Mouse (Mus musculus) bone marrow, adult 2 months (tissue): ENCODE results near the gene Dvl2. TPM values are rescaled to one million over a fixed set of nuclear protein-coding genes. Genes with fewer than 3 reads are reported as not detected.

Experiments used
- H3K27ac ChIP-seq: fragments of 200-500 bp; 2 replicates; pipeline ENCODE4 v1.5.1; 2012; ENCODE audit warnings: low read depth, mild to moderate bottlenecking, control low read depth, inconsistent platforms, low read length; ENCODE audit not compliant: control insufficient read depth, poor library complexity, insufficient read depth
- H3K4me1 ChIP-seq: fragments of 200-500 bp; 2 replicates; pipeline ENCODE4 v1.6.1; 2011; ENCODE audit warnings: low read length; ENCODE audit not compliant: control insufficient read depth, insufficient read depth
- H3K4me3 ChIP-seq: fragments of 200-500 bp; replicated peaks from 2 replicates; pipeline ENCODE3; 2011; ENCODE audit warnings: mild to moderate bottlenecking, low read depth, low read length, control low read depth; ENCODE audit not compliant: control insufficient read depth
- CTCF ChIP-seq: fragments of 200-500 bp; IDR thresholded peaks from 2 replicates; pipeline ENCODE4 v1.5.1; 2011; ENCODE audit warnings: low read length, control low read depth; ENCODE audit not compliant: control insufficient read depth, insufficient read depth
- POLR2A ChIP-seq: fragments of 200-500 bp; IDR thresholded peaks from 2 replicates; pipeline ENCODE4 v1.6.1; 2011; ENCODE audit warnings: low read depth, mild to moderate bottlenecking, control low read depth, low read length, borderline replicate concordance; ENCODE audit not compliant: control insufficient read depth
- WGBS: fragments of 180-500 bp; shearing (Covaris S2); methylation state at CpG from one replicate; pipeline ENCODE4 v1.1.7; 2018; 5-methylcytosine and 5-hydroxymethylcytosine counted together
- polyA plus RNA-seq: library from polyadenylated mRNA; stranded (reverse); fragments of >200 nt; gene quantifications from 2 replicates; pipeline ENCODE4 v1.2.4, GENCODE M21; 2011; ENCODE audit warnings: low replicate concordance; ENCODE audit not compliant: missing spikeins, insufficient read depth, insufficient read length

The Dvl2 gene
- polyA plus RNA-seq, 1 experiment: 12.8 TPM

DNA sequence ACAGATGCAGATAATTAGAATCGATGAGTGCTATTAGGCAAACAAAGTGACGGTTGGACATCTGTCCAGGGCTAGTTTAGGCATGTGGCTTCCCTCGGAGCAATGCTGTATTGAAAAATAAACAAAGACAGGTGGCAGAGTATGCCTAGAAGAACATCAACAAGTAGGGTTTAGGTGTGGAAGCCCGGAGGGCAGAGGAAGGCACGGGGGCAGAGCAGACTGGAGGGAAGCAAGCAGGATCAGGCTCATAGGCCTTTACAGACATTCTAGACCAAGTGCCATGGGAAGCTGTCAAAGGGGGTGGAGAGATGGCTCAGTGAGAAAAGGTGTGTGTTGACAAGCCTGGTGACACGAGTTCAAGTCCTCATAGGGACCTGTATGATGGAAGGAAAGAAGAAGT lies 49.0 kb downstream of the Dvl2 start:
- no peak for TF ChIP-seq POLR2A
- TF ChIP-seq CTCF: no peak
- Histone ChIP-seq H3K4me3 (no peak overlapping the region), H3K27ac (no peak overlapping the region), H3K4me1 (no peaks in the 10 kb centered on the region)
- WGBS: 80% methylated on average over 6 of the region's 6 CpGs

DNA sequence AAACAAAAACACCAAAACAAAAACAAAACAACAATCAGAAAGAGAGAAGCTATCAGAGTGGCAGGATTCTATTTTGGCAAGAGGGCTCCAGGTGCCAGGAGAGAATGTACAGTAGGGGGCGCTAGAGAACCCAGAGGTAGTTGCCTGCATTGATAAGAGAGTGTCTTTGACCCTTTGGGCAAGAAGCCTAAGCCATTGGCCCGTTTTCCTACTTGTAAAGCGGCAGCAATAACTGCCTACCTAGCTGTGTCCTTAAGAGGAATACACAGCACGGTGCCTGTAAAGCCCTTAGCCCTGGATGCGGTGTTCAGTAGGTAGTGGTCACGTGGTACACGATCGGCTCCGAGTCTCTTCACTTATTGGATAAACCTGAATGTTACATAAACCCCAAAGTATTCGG lies 49.4 kb downstream of the Dvl2 start:
- Histone ChIP-seq H3K4me3 (no peak overlapping the region), H3K4me1 (no peaks in the 10 kb centered on the region), H3K27ac (no peak overlapping the region)
- WGBS: 61% methylated on average over 10 of the region's 10 CpGs
- TF ChIP-seq CTCF: peak; percentile 37; the same call in 1 of the 2 replicates
- TF ChIP-seq POLR2A: no peak

DNA sequence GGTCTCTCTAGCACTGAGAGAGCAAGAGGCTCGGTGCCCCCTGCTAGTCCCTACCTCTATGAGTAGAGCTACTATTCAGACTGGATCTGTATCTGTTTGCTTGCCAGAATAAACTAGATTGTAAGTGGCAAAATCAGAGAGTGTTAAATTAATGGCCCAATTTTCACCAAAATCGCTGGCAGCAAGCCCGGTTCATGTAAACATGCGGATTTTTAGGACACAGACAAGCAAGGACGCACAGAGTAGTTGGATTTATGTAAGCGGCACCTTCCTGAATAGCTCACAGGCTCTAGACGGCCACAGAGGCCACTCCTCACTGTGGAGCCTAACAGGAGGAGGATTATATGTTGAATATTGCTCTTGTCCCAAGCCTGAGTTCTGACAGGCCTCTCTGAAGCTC lies 52.8 kb downstream of the Dvl2 start:
- TF ChIP-seq CTCF: no peak
- no peak for TF ChIP-seq POLR2A
- H3K4me1 ChIP-seq: no peaks in the 10 kb centered on the region
- WGBS: 77% methylated on average over 7 of the region's 7 CpGs
- H3K27ac ChIP-seq: no peak overlapping the region
- no peak overlapping the region for H3K4me3 ChIP-seq

DNA sequence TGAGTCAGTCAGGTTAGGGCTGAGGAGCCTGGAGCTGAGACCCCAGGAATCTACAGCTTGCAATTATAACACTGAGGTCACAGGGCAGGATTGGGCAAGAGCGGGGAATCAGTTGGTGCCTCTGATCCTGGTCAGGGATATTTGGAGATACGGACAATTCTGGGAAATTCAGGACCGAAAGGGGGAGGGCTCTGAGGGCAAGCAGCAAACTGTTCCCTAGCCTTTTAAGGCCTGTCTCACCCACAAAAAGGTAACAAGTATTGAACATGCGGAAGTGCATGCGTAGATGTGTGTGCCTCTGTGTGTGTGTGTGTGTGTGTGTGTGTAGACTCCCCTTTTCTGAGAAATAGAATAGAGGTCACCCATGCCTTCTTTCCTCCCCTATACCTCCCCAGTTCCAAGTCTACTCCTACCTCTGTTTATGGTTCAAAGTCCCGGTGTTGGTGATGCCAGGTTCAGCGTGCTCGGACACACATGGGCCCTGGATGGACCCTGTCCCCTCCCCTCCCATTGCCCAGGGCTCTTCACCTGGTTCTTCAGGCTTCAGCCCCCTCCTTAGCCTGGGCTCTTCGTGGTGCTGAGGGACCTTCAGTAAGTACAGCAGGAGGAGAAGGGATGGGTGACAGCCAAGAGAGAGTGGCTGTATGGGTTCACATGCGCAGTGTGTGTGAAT lies 53.6 kb downstream of the Dvl2 start, which contains the start of gene Asgr1:
TSS of gene Asgr1 (plus strand) at position 188 of the 673 bp plus-strand sequence.
- no peak for TF ChIP-seq POLR2A
- no peak for TF ChIP-seq CTCF
- Histone ChIP-seq H3K27ac (no peak within 1 kb of the TSS), H3K4me3 (no peak within 1 kb of the TSS), H3K4me1 (no peaks in the 10 kb centered on the region)
- WGBS: 82% methylated on average over 10 of the region's 10 CpGs

DNA sequence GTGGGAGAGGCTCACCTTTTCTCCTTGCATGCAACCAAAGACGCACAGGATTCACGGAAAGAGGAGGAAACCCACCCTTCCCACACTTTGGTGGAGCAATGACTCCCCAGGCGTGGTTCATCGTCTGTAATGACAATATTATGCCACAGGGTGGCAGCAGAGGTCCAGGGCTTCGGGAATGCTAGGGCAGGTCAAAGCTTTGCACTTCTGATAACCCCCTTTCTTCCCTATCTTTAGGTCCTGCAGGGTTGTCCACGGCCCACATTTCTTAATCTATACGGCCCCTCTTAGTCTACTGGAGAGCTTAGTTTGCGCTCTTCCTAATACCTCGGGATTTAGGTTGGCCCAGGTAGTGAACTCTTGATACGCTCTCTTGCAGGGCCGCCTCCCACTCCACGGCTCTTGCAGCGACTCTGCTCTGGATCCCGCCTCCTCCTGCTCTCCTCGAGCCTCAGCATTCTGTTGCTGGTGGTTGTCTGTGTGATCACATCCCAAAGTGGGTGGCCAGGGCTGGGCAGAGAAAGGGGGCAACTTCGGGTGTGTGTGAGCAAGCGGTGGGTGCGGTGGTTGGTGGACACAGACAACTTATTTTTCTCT lies 55.3 kb downstream of the Dvl2 start:
- 33% methylated on average over 18 of the region's 18 CpGs for WGBS
- no peak for TF ChIP-seq POLR2A
- peak; percentile 95 for TF ChIP-seq CTCF
- Histone ChIP-seq H3K4me3 (no peak overlapping the region), H3K4me1 (no peaks in the 10 kb centered on the region), H3K27ac (no peak overlapping the region)

DNA sequence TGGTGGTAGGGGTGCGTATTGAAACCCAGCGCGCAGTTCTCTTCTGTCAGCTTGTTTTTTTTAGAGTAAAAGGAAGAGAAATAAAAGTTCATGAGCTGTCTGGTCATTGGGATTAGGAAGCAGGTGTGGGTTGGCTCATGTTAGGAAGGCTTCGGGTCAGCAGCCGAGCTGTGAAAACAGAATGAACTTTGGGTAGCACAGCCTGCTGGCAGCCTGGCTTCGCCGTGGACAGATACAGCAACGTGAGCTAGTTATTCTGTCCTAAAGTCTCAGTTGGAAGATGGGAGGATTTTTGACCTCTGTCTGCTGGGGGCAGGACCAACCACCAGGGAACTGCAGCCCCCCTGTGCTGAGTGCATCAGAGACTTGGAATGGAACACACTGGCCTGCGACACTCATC lies 57.4 kb downstream of the Dvl2 start:
- WGBS: 89% methylated on average over 9 of the region's 9 CpGs
- Histone ChIP-seq H3K27ac (no peak overlapping the region), H3K4me1 (no peaks in the 10 kb centered on the region), H3K4me3 (no peak overlapping the region)
- TF ChIP-seq CTCF (no peak), POLR2A (no peak)

DNA sequence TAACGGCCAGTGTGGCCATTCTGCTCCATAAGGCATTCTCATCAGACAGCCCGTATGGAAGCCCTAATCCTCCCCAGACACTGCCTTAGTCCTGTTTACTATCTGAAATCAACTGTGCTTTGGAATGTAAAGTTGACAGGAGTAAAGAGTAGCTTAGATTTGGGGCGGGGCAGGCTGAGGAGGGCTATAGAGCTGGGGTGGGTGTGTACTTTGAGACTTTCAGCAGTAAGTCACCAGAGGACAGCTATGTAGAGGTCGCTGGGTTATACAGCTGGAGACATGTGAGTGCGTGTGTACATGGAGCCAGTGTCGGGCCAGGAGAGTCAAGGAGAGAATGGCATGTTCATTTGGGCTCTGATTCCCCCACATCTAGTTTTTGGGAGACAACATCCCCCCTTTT lies 59.5 kb downstream of the Dvl2 start:
- no peak overlapping the region for H3K27ac ChIP-seq
- 77% methylated on average over 6 of the region's 6 CpGs for WGBS
- TF ChIP-seq POLR2A: no peak
- no peak for TF ChIP-seq CTCF
- no peaks in the 10 kb centered on the region for H3K4me1 ChIP-seq
- no peak overlapping the region for H3K4me3 ChIP-seq

Other genes starting within 250 kb of the Dvl2 start
- 28.8 and 49.2 TPM in 2 replicates for gene Polr2a, start 242.0 kb upstream of the Dvl2 start, polyA plus RNA-seq
- not detected in 2 replicates for gene Slc35g3, start 238.6 kb upstream of the Dvl2 start, polyA plus RNA-seq
- 8.4 and 13.8 TPM in 2 replicates for gene Zbtb4, start 234.7 kb upstream of the Dvl2 start, polyA plus RNA-seq
- 1.8 and 3.5 TPM in 2 replicates for gene Chrnb1, start 204.7 kb upstream of the Dvl2 start, polyA plus RNA-seq
- gene Fgf11, start 198.7 kb upstream of the Dvl2 start, polyA plus RNA-seq: 0.32 and 1.00 TPM in 2 replicates
- gene Tmem102, start 195.0 kb upstream of the Dvl2 start, polyA plus RNA-seq: not detected in 2 replicates
- gene Gm39566, start 185.3 kb upstream of the Dvl2 start, polyA plus RNA-seq: not detected in 2 replicates
- not detected in 2 replicates for gene Spem2, start 182.1 kb upstream of the Dvl2 start, polyA plus RNA-seq
- gene Spem1, start 178.4 kb upstream of the Dvl2 start, polyA plus RNA-seq: not detected in 2 replicates
- gene Nlgn2, start 162.8 kb upstream of the Dvl2 start, polyA plus RNA-seq: 5.3 and 6.0 TPM in 2 replicates
- 180 and 202 TPM in 2 replicates for gene Tmem256, start 162.1 kb upstream of the Dvl2 start, polyA plus RNA-seq
- gene Plscr3, start 154.2 kb upstream of the Dvl2 start, polyA plus RNA-seq: 38.3 and 50.9 TPM in 2 replicates
- gene Tnk1, start 141.9 kb upstream of the Dvl2 start, polyA plus RNA-seq: 2.9 and 5.4 TPM in 2 replicates
- gene Tmem95, start 122.6 kb upstream of the Dvl2 start, polyA plus RNA-seq: not detected in 2 replicates
- gene Kctd11, start 119.2 kb upstream of the Dvl2 start, polyA plus RNA-seq: 1.8 and 3.6 TPM in 2 replicates
- 63.5 and 179 TPM in 2 replicates for gene Acap1, start 105.1 kb upstream of the Dvl2 start, polyA plus RNA-seq
- 2.7 and 5.6 TPM in 2 replicates for gene 2810408A11Rik, start 99.6 kb upstream of the Dvl2 start, polyA plus RNA-seq
- 25.7 and 38.2 TPM in 2 replicates for gene Neurl4, start 99.5 kb upstream of the Dvl2 start, polyA plus RNA-seq
- gene Gps2, start 86.7 kb upstream of the Dvl2 start, polyA plus RNA-seq: 120 and 203 TPM in 2 replicates
- gene Eif5a, start 78.6 kb upstream of the Dvl2 start, polyA plus RNA-seq: 378 and 387 TPM in 2 replicates
- 1.2 and 1.5 TPM in 2 replicates for gene Ybx2, start 64.8 kb upstream of the Dvl2 start, polyA plus RNA-seq
- gene Slc2a4, start 52.4 kb upstream of the Dvl2 start, polyA plus RNA-seq: 24.5 and 32.2 TPM in 2 replicates
- gene Cldn7, start 35.8 kb upstream of the Dvl2 start, polyA plus RNA-seq: not detected in 2 replicates
- 42.5 and 60.6 TPM in 2 replicates for gene Ctdnep1, start 19.4 kb upstream of the Dvl2 start, polyA plus RNA-seq
- gene Elp5, start 18.1 kb upstream of the Dvl2 start, polyA plus RNA-seq: 27.2 and 50.6 TPM in 2 replicates
- gene Gabarap, start 9.5 kb upstream of the Dvl2 start, polyA plus RNA-seq: 204 and 443 TPM in 2 replicates
- 26.8 and 72.4 TPM in 2 replicates for gene Phf23, start 4.8 kb upstream of the Dvl2 start, polyA plus RNA-seq
- 26.3 and 28.9 TPM in 2 replicates for gene Acadvl, start 14.8 kb downstream of the Dvl2 start, polyA plus RNA-seq
- 5.4 and 19.4 TPM in 2 replicates for gene Dlg4, start 16.3 kb downstream of the Dvl2 start, polyA plus RNA-seq
- gene Asgr1, start 53.5 kb downstream of the Dvl2 start, polyA plus RNA-seq: 1.4 and 3.5 TPM in 2 replicates
- 1.2 and 5.1 TPM in 2 replicates for gene Asgr2, start 92.0 kb downstream of the Dvl2 start, polyA plus RNA-seq
- 2.3 and 3.8 TPM in 2 replicates for gene Mgl2, start 129.7 kb downstream of the Dvl2 start, polyA plus RNA-seq
- 6.4 and 15.1 TPM in 2 replicates for gene Clec10a, start 155.6 kb downstream of the Dvl2 start, polyA plus RNA-seq
- gene Slc16a11, start 212.2 kb downstream of the Dvl2 start, polyA plus RNA-seq: 1.9 and 2.4 TPM in 2 replicates
- 0.60 and 1.7 TPM in 2 replicates for gene Slc16a13, start 220.5 kb downstream of the Dvl2 start, polyA plus RNA-seq
- 1.4 and 2.2 TPM in 2 replicates for gene Bcl6b, start 229.2 kb downstream of the Dvl2 start, polyA plus RNA-seq
- 67.2 and 107 TPM in 2 replicates for gene 0610010K14Rik, start 237.3 kb downstream of the Dvl2 start, polyA plus RNA-seq
- 4.8 TPM in 1 of 2 replicates, not detected in the other for gene Gm21988, start 239.2 kb downstream of the Dvl2 start, polyA plus RNA-seq
- gene Rnasek, start 239.2 kb downstream of the Dvl2 start, polyA plus RNA-seq: 116 and 167 TPM in 2 replicates